Mouse (Mus musculus) frontal cortex, adult (tissue): Measurements from ENCODE around the gene Ctnna3.
A peak's percentile ranks its signal among the peaks of the same experiment; 100 is the strongest.

Experiments used
- ATAC-seq: cut with Nextera tagmentation; 2 replicates; pipeline ENCODE4 v1.9.2; 2017; ENCODE audit warnings: mild to moderate bottlenecking, moderate library complexity, mixed read lengths; ENCODE audit not compliant: low TSS enrichment

The Ctnna3 gene

DNA sequence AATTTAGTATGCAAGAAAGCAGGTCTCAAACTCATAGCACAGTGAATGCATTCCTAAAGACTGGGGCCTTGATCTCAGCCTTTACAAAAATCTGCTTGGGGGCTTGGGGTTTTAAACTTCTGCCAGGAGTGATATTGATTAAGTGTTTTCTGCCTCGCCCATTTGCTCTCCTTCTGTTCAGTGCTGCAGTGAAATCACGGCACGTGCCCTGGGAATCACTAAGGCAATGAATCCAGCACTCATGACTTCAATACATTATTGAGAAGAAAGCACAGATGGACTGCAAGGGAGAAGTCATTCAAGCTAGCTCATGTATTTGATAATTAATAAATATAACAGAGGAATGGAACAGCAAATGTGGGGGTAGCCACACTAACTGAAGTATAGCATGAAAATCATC lies 515.6 kb downstream of the Ctnna3 start:
- no peak for ATAC-seq

GRCm38 (mm10) chr10:63947266-63947665 lies 517.4 kb downstream of the Ctnna3 start:
- peak; percentile 86 for ATAC-seq

DNA sequence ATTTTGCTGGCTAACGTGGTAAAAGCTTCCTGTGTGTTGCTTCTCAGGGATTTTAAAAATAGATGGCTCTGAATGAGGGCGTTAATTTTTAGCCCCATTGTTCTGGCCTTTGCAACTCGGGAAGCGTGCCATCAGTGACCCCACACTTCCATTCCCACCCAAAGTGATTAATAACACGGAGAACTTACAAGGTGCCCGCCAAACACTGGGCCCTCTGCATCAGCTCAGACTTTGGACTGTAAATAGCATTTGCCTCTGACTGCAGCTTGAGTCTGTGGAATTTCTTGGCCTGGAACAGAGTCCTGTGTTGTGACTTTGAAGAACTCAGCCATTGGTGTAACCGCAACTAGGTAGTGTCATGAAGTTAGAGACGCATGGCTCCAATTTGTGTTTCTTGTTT lies 521.0 kb downstream of the Ctnna3 start:
- no peak; the same call in 1 of the 2 replicates for ATAC-seq

DNA sequence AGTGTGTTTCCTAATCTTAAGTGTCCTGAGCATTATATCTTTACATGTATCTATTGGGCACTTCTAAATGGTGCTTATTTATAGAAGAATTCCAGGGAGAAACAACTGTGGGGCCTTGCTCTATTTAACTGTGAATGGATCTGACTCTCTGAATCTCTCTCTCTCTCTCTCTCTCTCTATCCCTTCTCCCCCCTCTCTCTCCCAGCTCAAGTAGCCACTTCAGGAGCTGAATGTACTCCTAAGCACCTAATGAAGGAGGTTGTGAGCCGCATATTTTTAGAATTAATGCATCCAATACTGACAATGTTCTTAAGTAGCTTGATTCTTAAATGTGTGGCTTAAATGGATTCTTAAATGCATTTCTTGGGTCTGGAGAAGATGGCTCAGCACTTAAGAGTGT lies 521.6 kb downstream of the Ctnna3 start:
- ATAC-seq = no peak

DNA sequence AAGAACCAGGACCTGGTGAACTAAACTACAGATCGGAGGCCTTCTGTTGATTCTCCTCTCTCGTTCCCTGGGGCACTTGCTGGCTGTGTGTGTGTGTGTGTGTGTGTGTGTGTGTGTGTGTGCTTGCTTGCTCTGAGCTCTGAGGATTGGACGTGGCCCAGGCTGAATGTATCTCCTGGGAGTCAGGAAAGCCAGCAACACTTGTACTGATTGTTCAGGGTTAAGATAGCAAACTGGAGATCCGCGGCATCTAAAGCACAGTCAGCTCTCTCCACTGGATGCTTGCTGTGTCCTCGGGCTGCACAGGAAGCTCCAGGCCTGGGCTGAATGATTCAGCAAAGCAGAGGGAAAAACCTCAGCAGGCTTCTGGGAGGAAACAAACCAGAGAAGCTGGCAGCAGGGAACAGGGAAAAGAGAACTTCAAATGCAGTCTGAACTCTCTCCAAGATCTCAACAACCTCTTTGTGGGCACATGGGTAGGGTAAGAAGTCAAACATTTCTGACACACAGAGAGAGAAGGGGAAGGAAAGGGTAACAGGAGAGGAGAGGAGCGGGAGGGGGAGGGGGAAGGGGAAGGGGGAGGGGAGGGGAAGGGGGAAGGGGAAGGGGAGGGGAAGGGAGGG lies 524.5 kb downstream of the Ctnna3 start:
- ATAC-seq = peak; percentile 79

- peak; percentile 39; the same call in 1 of the 2 replicates for ATAC-seq
Observed at GRCm38 (mm10) chr10:63972300-63972699, 542.4 kb downstream of the Ctnna3 start.

DNA sequence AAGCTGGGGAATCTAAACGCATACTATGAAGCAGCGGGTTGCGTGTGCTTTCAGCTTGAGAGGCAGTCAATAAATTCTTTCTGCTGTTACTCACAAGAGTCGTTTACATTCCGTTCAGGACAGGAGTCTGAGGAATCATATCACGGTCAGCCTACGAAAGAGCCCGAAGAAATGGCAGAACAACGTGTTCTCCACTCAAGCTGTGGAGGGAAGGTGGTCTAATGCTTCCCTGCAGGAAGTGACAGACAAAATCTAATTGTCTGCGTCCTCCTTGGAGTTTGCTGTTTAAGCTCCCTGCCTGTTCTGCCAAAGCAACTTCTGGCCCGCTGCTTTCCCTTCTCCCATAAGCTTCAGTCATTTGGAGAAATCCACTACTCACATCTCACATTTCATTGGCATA lies 548.2 kb downstream of the Ctnna3 start:
- ATAC-seq = peak; percentile 35

GRCm38 (mm10) chr10:63978535-63978934 lies 548.6 kb downstream of the Ctnna3 start:
- peak; percentile 60 for ATAC-seq

- ATAC-seq = no peak
Observed at GRCm38 (mm10) chr10:63978969-63979368, 549.1 kb downstream of the Ctnna3 start.

- no peak for ATAC-seq
Observed at GRCm38 (mm10) chr10:63979410-63979809, 549.5 kb downstream of the Ctnna3 start.

GRCm38 (mm10) chr10:63985576-63985975 lies 555.7 kb downstream of the Ctnna3 start:
- 0 out of 2 replicates have a peak, but pooled peaks have one; percentile 30 for ATAC-seq

- ATAC-seq = peak; percentile 69
Observed at GRCm38 (mm10) chr10:63994251-63994650, 564.4 kb downstream of the Ctnna3 start.

DNA sequence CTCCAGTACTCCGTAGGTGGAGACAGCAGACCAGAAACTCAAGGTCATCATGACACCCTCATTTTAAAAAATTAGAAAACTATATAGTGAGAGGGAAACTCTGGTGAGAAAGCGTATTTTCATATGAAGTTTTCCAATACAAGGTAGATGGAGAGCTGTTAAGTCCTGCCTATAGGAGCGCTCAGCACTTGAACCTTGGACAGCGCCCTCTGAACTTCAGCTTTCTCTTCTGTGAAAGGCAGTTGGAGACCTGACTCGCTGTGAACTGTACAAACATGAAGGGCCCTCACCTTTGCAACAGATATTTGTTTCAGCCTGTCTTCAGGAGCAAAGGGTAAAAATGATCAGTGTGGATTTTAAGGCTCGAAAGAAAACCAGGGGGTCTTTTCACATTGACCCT lies 571.6 kb downstream of the Ctnna3 start:
- ATAC-seq = no peak

DNA sequence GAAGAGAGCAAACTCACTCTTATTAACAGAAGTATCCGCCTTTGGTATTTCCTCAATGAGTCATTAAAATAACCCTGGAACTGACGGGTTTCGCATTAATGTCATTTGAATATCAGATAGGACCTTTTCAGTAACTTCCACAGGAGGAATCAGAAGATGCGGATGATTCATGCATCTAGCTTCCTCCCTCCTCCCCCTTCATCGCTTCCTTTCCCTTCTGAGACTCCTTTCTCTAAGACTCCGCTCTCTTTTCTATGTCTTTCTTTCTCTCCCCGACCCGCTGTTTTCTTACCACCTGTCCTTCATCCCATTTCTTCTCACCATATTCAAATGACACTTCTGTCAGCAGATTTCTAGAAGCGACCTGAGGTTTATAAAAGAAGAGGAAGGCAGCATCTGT lies 572.1 kb downstream of the Ctnna3 start:
- ATAC-seq = peak; percentile 80

DNA sequence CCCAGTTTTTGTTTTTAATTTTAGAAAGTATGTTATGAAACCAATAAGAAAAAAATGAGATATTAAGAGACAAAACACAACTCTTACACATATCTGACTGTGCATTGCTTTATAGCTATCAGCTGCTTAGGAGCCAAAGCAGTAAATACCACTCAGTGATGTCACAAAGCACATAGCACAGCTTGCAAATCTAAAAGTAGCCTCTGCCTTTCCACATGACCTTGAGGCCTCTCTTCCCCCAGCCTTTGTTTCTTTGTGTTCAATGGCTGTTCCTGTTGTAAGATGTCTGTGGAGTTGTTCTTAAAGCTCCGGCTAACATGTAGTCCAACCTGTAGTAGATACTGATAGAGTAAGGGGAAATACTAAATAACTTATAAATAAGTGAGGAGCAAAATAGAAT lies 590.4 kb downstream of the Ctnna3 start:
- ATAC-seq = no peak

DNA sequence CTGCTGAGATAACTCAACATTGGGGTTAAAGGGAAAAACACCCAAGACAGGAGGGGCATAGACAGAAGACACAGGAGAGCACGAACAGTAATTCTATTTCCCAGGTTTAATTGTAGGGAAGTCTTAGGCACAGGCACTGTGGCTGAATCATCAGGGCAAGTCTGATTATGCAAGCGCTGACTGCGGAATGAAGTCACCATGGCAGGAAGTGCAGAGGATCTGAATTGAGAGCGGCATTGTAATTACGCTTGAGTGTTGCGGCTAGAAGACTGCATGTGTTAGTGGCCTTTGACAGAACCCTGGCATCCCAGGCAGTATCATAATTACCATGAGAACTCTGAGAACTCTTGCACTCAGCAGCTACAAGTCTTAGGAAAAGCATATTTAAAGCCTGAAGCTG lies 593.4 kb downstream of the Ctnna3 start:
- ATAC-seq = peak; percentile 96

- ATAC-seq = no peak
Observed at GRCm38 (mm10) chr10:64030901-64031300, 601.0 kb downstream of the Ctnna3 start.

DNA sequence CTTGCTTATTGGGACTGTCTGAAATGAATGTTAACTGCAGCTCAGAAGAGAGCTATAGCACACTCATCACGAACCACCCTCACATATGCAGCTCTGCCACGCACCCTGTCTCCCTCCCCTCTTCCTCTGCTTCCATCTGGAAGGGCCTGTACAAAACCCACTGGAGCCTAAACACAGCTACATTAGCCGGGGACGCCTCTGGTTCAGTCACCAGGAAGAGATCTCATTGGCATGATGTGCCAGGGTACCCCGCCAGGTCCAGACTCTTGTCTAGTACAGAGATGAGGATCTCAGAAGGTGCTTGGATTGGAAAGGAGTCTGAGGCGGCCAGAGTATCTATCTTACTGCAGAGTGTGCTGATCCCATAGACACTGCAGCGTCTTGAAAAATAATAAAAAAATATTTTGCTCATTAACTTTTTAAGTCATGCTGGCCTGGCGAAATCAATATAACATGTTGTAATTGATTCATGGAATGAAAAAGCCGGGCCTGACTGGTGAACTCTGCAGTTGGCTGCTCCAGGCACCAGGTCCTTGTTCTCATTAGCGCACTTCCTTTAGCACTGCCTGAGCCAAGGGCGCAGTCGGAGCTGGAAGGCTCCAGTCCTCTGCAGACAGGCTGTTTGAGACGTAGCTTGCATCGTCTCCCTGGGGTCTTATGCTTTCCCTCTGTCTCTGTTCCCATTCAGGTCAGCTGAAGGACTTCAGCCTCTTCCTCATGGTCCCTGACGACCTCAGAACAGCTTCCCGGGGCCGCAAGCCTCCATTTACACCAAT lies 610.0 kb downstream of the Ctnna3 start:
- peak; percentile 92 for ATAC-seq

GRCm38 (mm10) chr10:64041218-64041617 lies 611.3 kb downstream of the Ctnna3 start:
- 0 out of 2 replicates have a peak, but pooled peaks have one; percentile 6 for ATAC-seq

- no peak for ATAC-seq
Observed at GRCm38 (mm10) chr10:64041892-64042291, 612.0 kb downstream of the Ctnna3 start.

DNA sequence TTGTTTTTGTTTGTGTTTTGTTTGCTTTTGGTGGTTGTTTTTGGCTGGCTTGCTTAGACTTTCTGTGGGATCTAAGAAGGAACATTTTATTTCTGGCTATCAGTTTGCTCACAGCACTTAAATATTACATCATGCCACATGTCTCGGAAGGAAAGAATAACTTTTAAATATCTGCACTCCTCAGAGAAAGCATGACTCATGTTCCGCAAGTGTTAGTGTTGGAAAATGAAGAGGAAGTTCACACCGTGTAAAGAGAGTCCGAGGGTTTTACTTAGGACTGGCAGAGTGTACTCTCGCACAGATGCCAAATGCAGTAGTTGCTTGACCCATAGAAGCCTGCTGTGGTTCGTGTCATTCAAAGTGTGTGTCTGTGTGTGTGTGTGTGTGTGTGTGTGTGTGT lies 619.3 kb downstream of the Ctnna3 start:
- ATAC-seq = peak; percentile 93

- no peak for ATAC-seq
Observed at GRCm38 (mm10) chr10:64049946-64050345, 620.0 kb downstream of the Ctnna3 start.

DNA sequence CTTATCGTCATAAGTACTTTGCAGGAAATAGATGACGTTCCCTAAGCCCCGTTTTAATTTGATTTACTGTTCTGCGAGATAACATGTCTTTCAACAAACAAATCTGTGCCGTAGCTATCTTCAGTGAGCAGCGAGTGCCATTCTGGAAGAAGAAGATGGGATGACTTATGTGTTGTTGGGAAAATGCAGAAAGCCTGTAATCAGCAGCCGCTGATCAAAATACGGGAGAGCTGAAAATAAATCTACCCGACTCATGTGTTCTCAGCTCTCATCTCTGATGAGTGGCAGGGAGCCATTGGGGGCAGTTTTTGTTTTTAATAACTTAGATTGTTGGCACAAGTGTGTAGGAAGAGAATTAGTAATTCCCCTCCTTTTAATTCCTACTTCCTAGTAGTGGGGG lies 633.8 kb downstream of the Ctnna3 start:
- peak; percentile 52; the same call in 1 of the 2 replicates for ATAC-seq
